Mouse (Mus musculus) bone marrow, adult 2 months (tissue): Measurements from ENCODE around the gene Wnt3.

Source experiments
- CTCF ChIP-seq: fragments of 200-500 bp; IDR thresholded peaks from 2 replicates; pipeline ENCODE4 v1.5.1; 2011; ENCODE audit warnings: low read length, control low read depth; ENCODE audit not compliant: control insufficient read depth, insufficient read depth
- POLR2A ChIP-seq: fragments of 200-500 bp; IDR thresholded peaks from 2 replicates; pipeline ENCODE4 v1.6.1; 2011; ENCODE audit warnings: low read depth, mild to moderate bottlenecking, control low read depth, low read length, borderline replicate concordance; ENCODE audit not compliant: control insufficient read depth

DNA sequence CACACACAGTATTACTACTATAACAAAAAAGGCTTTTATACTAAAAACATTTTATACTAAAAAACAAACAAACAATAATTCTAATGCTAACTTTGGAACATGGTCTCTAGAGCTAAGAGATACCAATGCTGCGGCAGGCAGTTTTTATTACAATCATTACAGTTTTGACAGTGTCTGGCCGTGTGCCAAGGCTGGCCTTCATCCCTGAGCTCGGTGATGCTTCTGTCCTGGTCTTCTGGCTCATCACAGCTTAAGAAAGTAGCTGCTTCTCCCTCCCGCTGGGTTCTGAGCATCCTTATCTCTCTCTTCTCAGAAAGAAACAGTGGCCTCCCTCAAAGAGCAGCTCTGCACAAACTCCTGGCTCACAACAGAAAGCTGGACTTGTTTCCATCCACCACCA, 56.0 kb downstream of the Wnt3 start:
- TF ChIP-seq CTCF, result no peak
- TF ChIP-seq POLR2A, result no peak
